Mouse (Mus musculus) B cell, adult 2 months (primary cell): ENCODE results near the gene Wdr43.
"Not testable (repeated sequence)": the region's sequence is repeated elsewhere in the genome, so short reads cannot be mapped to it uniquely, and the experiment has no call there.

Experiments
- DNase-seq, 2 experiments: peaks; one replicate each; pipeline ENCODE4 v3.0.0; 2022

Wdr43 gene

GRCm38 (mm10) chr17:71615638-71616318 is at the start of gene Wdr43:
Wdr43 (plus strand) TSS chr17:71615895.
- peak; percentile 97 for DNase-seq

GRCm38 (mm10) chr17:71579176-71579705 is 36.5 kb upstream of the Wdr43 start:
- peak in 1 of 2 experiments; percentile 12 for DNase-seq

GRCm38 (mm10) chr17:71597881-71598658 is 17.6 kb upstream of the Wdr43 start:
- no peak for DNase-seq

GRCm38 (mm10) chr17:71598659-71599554 is 16.8 kb upstream of the Wdr43 start:
- DNase-seq: peak; percentile 94 to 95

GRCm38 (mm10) chr17:71616319-71617032 is 781 bp downstream of the Wdr43 start:
- DNase-seq: peak; percentile 48

- peak; percentile 32 to 37 for DNase-seq
These were observed 1.3 kb downstream of the Wdr43 start for GRCm38 (mm10) chr17:71617033-71617362.

- peak; percentile 26 to 27 for DNase-seq
These were observed 2.3 kb downstream of the Wdr43 start for GRCm38 (mm10) chr17:71617974-71618373.

- no peak for DNase-seq
These were observed 16.1 kb downstream of the Wdr43 start for GRCm38 (mm10) chr17:71631806-71632205.

GRCm38 (mm10) chr17:71633350-71633749 is 17.7 kb downstream of the Wdr43 start:
- DNase-seq: no peak

GRCm38 (mm10) chr17:71636786-71637185 is 21.1 kb downstream of the Wdr43 start:
- no peak for DNase-seq

GRCm38 (mm10) chr17:71637750-71638265 is 22.1 kb downstream of the Wdr43 start:
- no peak for DNase-seq

GRCm38 (mm10) chr17:71639056-71639455 is 23.4 kb downstream of the Wdr43 start:
- DNase-seq: not testable (repeated sequence)

GRCm38 (mm10) chr17:71640421-71641085 is 24.9 kb downstream of the Wdr43 start:
- no peak for DNase-seq

GRCm38 (mm10) chr17:71642190-71642589 is 26.5 kb downstream of the Wdr43 start:
- peak in 1 of 2 experiments; percentile 18 for DNase-seq

GRCm38 (mm10) chr17:71650011-71650410 is 34.3 kb downstream of the Wdr43 start:
- DNase-seq: no peak

GRCm38 (mm10) chr17:71652495-71652894 is 36.8 kb downstream of the Wdr43 start:
- DNase-seq: no peak

- DNase-seq: no peak
These were observed 37.2 kb downstream of the Wdr43 start for GRCm38 (mm10) chr17:71652934-71653333.

GRCm38 (mm10) chr17:71657521-71657920 is 41.8 kb downstream of the Wdr43 start:
- no peak for DNase-seq

- no peak for DNase-seq
These were observed 43.0 kb downstream of the Wdr43 start for GRCm38 (mm10) chr17:71658666-71659065.

- no peak for DNase-seq
These were observed 44.7 kb downstream of the Wdr43 start for GRCm38 (mm10) chr17:71660390-71660789.

GRCm38 (mm10) chr17:71662751-71663250 is 47.1 kb downstream of the Wdr43 start:
- DNase-seq: peak; percentile 71 to 73
